Mouse (Mus musculus): ENCODE data around the gene Rnf217.

DNA sequence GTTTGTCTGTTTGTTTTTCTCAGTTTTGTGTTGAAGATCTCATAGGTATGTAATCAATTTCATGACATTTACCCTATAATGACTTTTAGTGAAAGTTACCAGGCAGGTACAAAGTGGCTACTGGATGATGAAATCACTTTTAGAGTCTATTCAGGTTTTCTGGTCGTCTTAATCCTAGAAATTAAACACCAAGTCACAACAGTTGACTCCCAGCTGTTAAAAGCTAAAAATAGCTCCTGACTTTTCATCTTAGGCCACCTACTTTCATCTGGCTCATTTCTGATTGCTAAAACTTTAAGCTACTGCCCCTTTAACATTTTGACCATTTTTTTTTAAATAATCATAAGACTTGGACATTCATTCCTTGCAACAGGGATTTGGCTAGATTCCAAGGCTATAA is 161.9 kb downstream of the Rnf217 start:
- no peak for TF ChIP-seq CTCF (IDR thresholded peaks at IDR 0.05; ENCODE audit: low read depth)
- no peak for TF ChIP-seq EP300 (IDR thresholded peaks at IDR 0.05; ENCODE audit: low read depth)
